Mouse (Mus musculus) hindbrain, embryonic 10.5 days (tissue): ENCODE results near the gene Insl5. TPM values are rescaled to one million over a fixed set of nuclear protein-coding genes. Genes with fewer than 3 reads are reported as not detected.

Experiments
- DNase-seq: peaks from one replicate; pipeline ENCODE4 v3.0.0-alpha.2; 2017; ENCODE audit warnings: low spot score
- H3K27ac ChIP-seq: fragments of 300-500 bp; sonication (generic); 2 replicates; pipeline ENCODE4 v1.5.1; 2016; ENCODE audit warnings: mild to moderate bottlenecking, moderate library complexity
- H3K27me3 ChIP-seq: fragments of 300-500 bp; sonication (generic); 2 replicates; pipeline ENCODE4 v1.6.1; 2016; ENCODE audit warnings: mild to moderate bottlenecking; ENCODE audit not compliant: poor library complexity, insufficient read depth, severe bottlenecking
- H3K36me3 ChIP-seq: fragments of 300-500 bp; sonication (generic); 2 replicates; pipeline ENCODE4 v1.6.1; 2016; ENCODE audit warnings: mild to moderate bottlenecking, moderate library complexity
- H3K4me1 ChIP-seq: fragments of 300-500 bp; sonication (generic); replicated peaks from 2 replicates; pipeline ENCODE4 v1.6.1; 2016; ENCODE audit warnings: mild to moderate bottlenecking
- H3K4me3 ChIP-seq: fragments of 300-500 bp; sonication (generic); 2 replicates; pipeline ENCODE4 v1.5.1; 2016; ENCODE audit warnings: mild to moderate bottlenecking, moderate library complexity
- H3K9me3 ChIP-seq: fragments of 300-500 bp; sonication (generic); 2 replicates; pipeline ENCODE4 v1.6.1; 2016; ENCODE audit warnings: mild to moderate bottlenecking, moderate library complexity
- WGBS: fragments of 180-500 bp; shearing (Covaris S2); methylation state at CpG from one replicate; pipeline ENCODE4 v1.1.7; 2016; 5-methylcytosine and 5-hydroxymethylcytosine counted together
- polyA plus RNA-seq: library from polyadenylated mRNA; unstranded; fragments of >200 nt; fragmentation: Nextera tagmentation; extraction: Ambion mirVana; gene quantifications from 2 replicates; pipeline ENCODE4 v1.2.1, GENCODE M21; 2016

Insl5 gene
- not detected in 2 replicates for polyA plus RNA-seq

DNA sequence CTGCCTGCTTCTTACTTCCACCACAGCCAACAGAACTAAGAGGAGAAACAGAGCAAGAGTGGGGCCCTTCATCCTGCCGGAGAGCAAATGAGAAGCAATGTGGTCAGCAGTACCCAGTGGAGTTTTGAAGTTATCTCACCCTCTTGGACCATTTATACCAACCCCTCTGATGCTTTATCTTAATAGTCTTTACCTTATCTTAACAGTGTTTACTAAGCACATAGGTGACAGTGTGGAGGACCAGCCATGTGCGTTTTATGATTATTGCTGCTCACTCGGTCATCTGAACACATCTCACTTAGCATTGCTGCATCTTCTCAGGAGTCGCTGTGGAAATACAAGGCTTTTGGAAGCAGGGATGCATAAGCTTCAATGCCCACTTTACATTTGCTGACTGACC is at the start of gene Insl5:
Gene Insl5, minus strand, starts transcription at position 222 of the 400 bp plus-strand sequence.
- no peak within 1 kb of the TSS for H3K4me3 ChIP-seq
- no peaks in the 10 kb centered on the region for H3K4me1 ChIP-seq
- no peak within 1 kb of the TSS for H3K27ac ChIP-seq
- 92% methylated on average over 4 of the region's 4 CpGs for WGBS
- no peaks in the 10 kb centered on the region for H3K36me3 ChIP-seq
- DNase-seq = no peak
- H3K9me3 ChIP-seq = no peaks in the 10 kb centered on the region
- no peaks in the 10 kb centered on the region for H3K27me3 ChIP-seq

DNA sequence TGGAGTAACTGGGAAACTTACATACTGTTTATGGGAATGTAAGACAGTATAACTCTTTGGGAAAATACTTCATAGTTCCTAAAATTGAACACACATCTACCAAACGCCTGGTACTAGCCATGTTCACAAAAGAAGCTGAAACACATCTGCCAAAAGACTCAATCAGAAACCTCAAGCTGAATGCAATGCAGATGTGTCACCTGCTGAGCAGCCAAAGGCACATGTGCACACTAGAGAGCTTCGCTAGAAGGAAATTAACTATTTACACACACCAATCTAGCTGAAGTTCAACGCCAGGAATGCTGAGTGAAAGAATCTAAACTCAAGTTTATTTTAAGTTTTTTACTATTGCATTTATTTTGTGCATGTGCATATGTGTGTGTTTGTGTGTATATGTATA is 44.0 kb upstream of the Insl5 start:
- no peak for DNase-seq
- H3K4me1 ChIP-seq = no peaks in the 10 kb centered on the region
- no peak overlapping the region for H3K4me3 ChIP-seq
- H3K27me3 ChIP-seq = no peaks in the 10 kb centered on the region
- 75% methylated on average over 3 of the region's 3 CpGs for WGBS
- H3K27ac ChIP-seq = no peak overlapping the region
- H3K9me3 ChIP-seq = no peaks in the 10 kb centered on the region
- H3K36me3 ChIP-seq = no peaks in the 10 kb centered on the region

DNA sequence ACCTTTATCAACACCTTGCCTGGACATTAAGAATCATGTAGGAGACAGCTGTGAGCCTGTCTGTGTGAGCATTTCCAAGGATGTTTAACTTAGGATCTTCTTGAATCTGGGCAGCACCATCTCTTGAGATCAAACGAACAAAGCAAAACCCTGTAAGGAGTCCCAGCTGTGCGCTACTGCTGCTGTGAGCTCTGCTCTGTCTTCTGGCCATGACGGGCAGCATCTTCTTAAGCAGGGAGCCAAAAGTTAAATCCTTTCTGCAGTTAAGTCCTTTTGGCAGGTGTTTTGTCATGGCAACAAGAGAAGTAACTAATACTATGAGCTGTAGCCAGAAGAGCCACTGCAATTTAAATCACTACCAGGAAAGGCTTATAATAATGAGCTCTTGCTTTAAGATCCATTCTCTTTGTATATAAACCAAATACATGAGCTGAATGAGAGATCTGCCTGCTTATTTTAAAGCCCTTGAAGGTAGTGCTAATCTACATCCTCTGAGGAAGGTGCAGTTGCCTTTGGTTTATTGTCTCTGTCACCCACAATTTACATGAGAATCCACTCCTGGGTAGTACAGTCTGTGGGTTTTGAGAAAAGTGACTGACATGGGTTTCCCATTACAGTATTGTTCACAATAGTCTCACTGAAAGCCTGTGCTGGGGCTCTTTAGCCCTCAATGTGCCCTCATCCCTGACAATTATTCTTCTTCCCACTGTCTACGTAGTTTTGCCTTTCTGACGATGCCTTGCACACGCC is 41.4 kb upstream of the Insl5 start:
- DNase-seq = no peak
- Histone ChIP-seq H3K9me3 (no peaks in the 10 kb centered on the region), H3K36me3 (no peaks in the 10 kb centered on the region), H3K27ac (no peak overlapping the region), H3K4me1 (no peaks in the 10 kb centered on the region), H3K27me3 (no peaks in the 10 kb centered on the region), H3K4me3 (no peak overlapping the region)
- WGBS = 66% methylated on average over 6 of the region's 6 CpGs

DNA sequence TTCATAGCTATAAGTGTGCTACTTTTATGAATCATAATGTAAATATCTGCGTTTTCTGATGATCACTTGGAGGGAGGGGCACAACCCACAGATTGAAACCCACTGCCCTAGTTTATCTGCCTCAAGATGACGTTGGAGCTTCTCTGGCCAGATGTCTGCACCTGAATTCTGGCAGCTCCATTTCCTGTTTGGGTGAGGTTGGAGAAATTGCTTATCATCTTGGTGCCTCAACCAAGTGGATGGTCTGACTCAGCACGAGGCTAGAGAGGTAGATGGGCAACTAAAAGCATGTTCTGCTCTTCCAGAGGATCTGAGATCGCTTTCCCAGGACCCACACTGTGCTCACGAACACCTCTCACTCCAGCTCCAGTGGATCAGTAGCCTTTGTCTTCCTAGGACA is 38.3 kb upstream of the Insl5 start:
- 83% methylated on average over 5 of the region's 5 CpGs for WGBS
- no peak overlapping the region for H3K27ac ChIP-seq

DNA sequence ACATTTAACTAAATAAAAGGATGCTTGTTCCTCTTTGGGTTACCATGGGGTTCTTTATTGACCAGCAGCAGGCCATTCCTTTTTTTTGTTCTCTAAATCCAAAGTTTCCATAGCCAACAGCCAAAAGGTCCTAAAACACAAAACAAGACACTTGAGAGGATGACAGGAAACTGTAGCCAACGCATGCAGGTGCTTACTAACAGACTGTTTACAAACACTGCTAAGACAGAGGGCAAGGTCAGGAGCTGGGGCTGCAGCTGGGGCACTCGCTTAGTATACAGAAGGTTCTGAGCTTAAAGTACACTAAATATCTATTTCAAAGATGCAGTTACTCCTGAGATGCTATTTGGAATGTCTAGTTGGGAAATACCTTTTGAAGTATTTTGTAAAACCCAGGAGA is 37.8 kb upstream of the Insl5 start:
- Histone ChIP-seq H3K9me3 (no peaks in the 10 kb centered on the region), H3K4me1 (no peaks in the 10 kb centered on the region), H3K27ac (no peak overlapping the region), H3K36me3 (peaks cover 2% of the 10 kb centered on the region; the same call in 1 of the 2 replicates), H3K4me3 (no peak overlapping the region), H3K27me3 (no peaks in the 10 kb centered on the region)
- WGBS = 87% methylated on average over 2 of the region's 2 CpGs
- DNase-seq = no peak

More for the DNA sequence above, 38.3 kb upstream of the Insl5 start:
- H3K4me1 ChIP-seq = no peaks in the 10 kb centered on the region
- no peaks in the 10 kb centered on the region for H3K36me3 ChIP-seq
- no peak overlapping the region for H3K4me3 ChIP-seq
- H3K27me3 ChIP-seq = no peaks in the 10 kb centered on the region
- H3K9me3 ChIP-seq = no peaks in the 10 kb centered on the region
- no peak for DNase-seq

DNA sequence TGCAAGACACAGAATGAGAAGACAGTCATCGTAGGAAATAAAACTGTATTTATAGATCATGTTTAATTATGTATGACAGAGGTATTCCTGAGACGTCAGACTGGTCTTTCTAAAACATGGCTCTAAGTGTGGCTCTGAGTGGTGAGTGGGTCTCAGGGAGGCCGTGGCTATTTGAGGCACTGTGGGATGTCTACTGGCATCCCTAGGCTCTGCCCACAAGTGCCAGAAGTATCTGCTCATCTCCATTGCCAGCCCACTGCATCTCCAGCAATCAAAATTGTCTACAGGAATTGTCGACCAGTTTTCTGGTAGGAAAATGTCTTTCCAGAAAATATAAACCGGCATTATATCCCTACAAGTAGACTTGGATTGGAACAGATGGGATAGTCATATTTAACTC is 30.3 kb upstream of the Insl5 start:
- Histone ChIP-seq H3K9me3 (no peaks in the 10 kb centered on the region), H3K4me1 (no peaks in the 10 kb centered on the region), H3K27ac (no peak overlapping the region), H3K36me3 (peaks cover 21% of the 10 kb centered on the region), H3K27me3 (no peaks in the 10 kb centered on the region), H3K4me3 (no peak overlapping the region)
- 88% methylated on average over 5 of the region's 5 CpGs for whole genome bisulfite sequencing
- DNase-seq = no peak

DNA sequence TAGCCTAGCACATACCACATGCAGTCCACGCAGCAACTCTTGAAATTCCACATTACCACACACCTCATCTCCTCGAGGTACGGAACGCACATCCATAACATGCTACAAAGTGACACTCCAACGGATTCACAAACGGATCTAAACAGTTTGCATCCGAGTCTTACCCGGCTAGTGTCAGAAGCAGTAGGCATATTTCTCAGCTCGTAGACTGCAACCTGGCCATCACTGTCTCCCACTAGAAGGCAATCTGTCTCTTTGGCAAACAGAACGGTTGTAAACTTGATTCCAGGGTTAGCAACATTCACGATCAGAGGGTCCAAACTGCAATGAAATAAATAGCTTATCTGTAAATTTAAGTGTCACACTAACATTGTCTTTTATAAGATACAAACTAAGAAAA is 21.4 kb upstream of the Insl5 start:
- H3K27me3 ChIP-seq = no peaks in the 10 kb centered on the region
- no peak for DNase-seq
- no peak overlapping the region for H3K4me3 ChIP-seq
- no peaks in the 10 kb centered on the region for H3K4me1 ChIP-seq
- peaks cover 3% of the 10 kb centered on the region; the same call in 1 of the 2 replicates for H3K9me3 ChIP-seq
- no peak overlapping the region for H3K27ac ChIP-seq
- WGBS = 91% methylated on average over 11 of the region's 11 CpGs
- H3K36me3 ChIP-seq = 0 out of 2 replicates have a peak, but pooled peaks cover 8% of the 10 kb centered on the region

DNA sequence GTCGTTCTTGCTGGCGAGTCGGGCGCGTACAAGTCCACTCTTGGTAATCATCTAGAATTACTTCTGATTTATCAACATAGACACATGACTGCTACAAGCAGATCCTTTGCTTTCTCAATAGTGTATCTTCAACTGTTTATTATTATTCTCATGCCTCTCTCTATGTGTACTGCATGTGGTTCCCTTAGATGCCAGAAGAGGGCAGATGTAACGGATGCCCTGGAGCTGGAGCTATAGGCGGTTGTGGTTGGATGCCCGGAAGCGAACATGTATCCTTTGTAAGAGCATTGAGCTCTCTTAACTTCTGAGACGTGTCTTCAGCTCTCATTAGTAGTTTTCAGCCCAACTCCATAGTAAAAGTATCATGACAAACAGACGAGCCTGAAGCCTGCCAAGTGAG is 16.4 kb upstream of the Insl5 start:
- no peak for DNase-seq
- WGBS = 93% methylated on average over 11 of the region's 11 CpGs
- no peaks in the 10 kb centered on the region for H3K27me3 ChIP-seq
- H3K4me3 ChIP-seq = no peak overlapping the region
- H3K9me3 ChIP-seq = no peaks in the 10 kb centered on the region
- H3K36me3 ChIP-seq = peaks cover 13% of the 10 kb centered on the region; the same call in 1 of the 2 replicates
- no peaks in the 10 kb centered on the region for H3K4me1 ChIP-seq
- no peak overlapping the region for H3K27ac ChIP-seq

DNA sequence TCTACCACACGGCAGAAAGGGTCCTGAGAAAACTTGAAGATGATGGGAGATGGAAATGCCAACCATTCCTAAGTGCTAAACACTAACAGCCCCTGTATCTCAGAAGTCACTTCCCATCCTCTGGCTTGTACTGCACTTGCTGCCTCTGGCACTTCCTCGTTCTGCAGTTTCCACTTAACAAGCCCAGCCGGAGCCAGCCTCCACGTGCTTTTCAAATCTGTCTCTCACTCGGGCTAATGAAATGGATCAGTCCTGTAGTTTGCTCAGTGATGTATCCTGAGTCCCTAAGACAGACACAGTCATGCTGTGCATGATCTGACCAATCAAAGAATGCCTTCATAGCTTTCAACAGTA is 13.2 kb upstream of the Insl5 start:
- 78% methylated on average over 5 of the region's 5 CpGs for WGBS
- H3K9me3 ChIP-seq = no peaks in the 10 kb centered on the region
- H3K4me3 ChIP-seq = no peak overlapping the region
- H3K27me3 ChIP-seq = no peaks in the 10 kb centered on the region
- no peaks in the 10 kb centered on the region for H3K4me1 ChIP-seq
- no peak for DNase-seq
- H3K36me3 ChIP-seq = peaks cover 13% of the 10 kb centered on the region; the same call in 1 of the 2 replicates
- no peak overlapping the region for H3K27ac ChIP-seq

DNA sequence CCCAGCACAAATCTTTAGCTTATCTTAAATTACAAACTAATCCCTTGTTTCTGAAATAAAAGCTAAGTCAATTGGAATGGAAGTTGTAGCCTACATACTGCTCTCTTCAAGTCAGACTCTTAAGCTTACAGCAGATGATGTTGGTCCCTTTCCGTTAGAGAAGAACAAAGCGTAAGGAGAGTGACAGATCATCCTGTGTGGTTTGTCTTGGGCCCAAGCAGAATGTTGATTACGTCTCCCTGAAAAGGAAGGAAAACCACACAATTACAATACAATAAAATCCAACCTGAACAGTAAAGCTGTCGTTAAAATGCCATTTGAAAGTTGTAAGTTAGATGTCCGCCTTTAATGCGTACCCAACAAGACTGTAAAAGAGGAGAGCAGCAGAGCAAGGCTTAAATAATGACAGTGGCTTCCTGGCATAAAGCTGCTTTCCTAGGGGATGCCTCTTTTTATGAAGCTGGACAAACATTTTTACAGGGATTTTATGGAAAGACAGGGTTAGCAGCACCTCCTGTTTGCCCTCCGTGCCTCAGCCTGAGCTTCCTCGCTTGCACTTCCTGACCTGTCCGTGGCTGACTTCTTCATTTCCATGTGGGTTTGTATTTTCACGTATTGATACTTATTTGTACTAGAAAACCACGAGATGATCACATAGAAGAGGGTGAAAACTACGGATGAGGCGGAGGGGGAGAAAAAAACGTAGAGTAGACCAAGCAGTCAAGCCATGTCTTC is 12.6 kb upstream of the Insl5 start:
- Histone ChIP-seq H3K27me3 (no peaks in the 10 kb centered on the region), H3K36me3 (peaks cover 13% of the 10 kb centered on the region; the same call in 1 of the 2 replicates), H3K4me1 (no peaks in the 10 kb centered on the region), H3K27ac (no peak overlapping the region), H3K9me3 (no peaks in the 10 kb centered on the region), H3K4me3 (no peak overlapping the region)
- DNase-seq = no peak
- WGBS = 86% methylated on average over 14 of the region's 14 CpGs

DNA sequence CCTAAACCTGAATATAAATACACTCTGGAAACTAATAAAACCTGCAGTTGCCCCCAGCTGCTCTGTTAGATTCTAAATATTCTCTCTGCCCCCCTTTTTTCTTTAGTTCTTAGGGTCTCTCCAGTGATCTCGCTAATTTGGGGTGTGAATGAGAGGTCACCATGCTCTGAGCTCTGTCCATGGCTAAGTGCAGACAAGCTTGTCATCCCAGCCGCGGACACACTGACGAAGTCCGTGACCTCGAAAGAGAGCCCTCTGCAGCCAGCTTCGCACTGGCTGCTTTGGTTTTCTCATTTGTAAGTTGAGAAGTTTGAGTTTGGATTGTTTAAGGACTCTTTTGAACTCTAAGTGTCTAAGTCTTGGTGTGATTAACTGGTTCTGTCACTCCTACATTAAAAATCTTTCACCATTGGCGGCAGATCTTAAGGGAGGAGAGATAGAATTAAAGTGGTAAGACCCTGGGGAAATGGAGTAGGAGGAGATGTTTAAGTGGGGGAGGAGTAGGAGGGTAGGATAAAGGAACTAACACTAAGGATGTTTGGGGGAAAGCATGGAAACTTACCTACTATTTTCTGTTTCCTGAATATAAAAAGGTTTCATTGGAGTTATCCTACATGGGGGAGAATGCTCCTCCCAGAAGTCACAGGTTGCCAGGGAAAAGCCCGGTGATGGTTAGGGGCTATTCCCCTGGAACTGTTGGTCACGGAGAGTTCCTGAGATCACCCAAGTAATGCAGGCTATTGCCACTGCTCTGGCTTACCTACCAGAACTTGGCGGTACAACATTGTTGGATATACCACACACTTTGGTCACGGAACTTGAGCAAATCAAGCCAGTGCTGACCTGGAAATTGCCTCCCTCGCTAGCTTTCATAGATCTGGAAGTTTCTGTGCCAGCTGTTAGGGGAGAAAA is 1.8 kb upstream of the Insl5 start:
- Histone ChIP-seq H3K27me3 (no peaks in the 10 kb centered on the region), H3K36me3 (no peaks in the 10 kb centered on the region), H3K9me3 (no peaks in the 10 kb centered on the region), H3K4me3 (no peak overlapping the region), H3K27ac (no peak overlapping the region), H3K4me1 (no peaks in the 10 kb centered on the region)
- 78% methylated on average over 13 of the region's 13 CpGs for WGBS
- DNase-seq = no peak

DNA sequence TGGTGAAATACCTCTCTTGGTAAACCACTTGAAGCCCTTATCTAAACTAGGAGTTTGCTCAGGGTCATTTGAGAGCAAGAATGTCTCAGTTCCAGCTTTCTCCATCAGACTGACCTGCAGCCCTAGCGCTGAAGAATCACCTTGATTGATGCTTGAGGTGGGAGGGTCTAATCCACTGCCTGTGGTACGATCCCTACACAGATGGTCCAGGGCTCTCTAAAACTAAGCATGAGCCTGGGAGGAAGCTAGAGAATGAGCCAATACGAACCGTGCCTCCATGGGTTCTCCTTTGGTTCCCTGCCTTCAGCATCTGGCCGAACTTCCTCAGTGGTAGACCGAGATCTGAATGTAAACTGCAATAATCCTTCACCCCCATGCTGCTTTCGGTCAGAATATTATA is 1.1 kb upstream of the Insl5 start:
- H3K27me3 ChIP-seq = no peaks in the 10 kb centered on the region
- H3K27ac ChIP-seq = no peak overlapping the region
- no peak overlapping the region for H3K4me3 ChIP-seq
- H3K4me1 ChIP-seq = no peaks in the 10 kb centered on the region
- no peak for DNase-seq
- H3K36me3 ChIP-seq = no peaks in the 10 kb centered on the region
- 89% methylated on average over 7 of the region's 7 CpGs for WGBS
- H3K9me3 ChIP-seq = no peaks in the 10 kb centered on the region
